Mouse (Mus musculus): Measurements from ENCODE around the gene Zfp579. TPM values are rescaled to one million over a fixed set of nuclear protein-coding genes. Genes with fewer than 3 reads are reported as not detected.

The Zfp579 gene
- total RNA-seq (2012; rRNA removed) (0.42 and 0.54 TPM in 2 replicates), polyA plus RNA-seq (2012; ENCODE audit: insufficient read depth in 1 of 2, insufficient read length in 2 of 2, low read depth in 1 of 2, low replicate concordance in 2 of 2, missing spikeins in 1 of 2) (1 to 10 TPM in 1 of 2 experiments, not detected in 1; 3.6 TPM)

DNA sequence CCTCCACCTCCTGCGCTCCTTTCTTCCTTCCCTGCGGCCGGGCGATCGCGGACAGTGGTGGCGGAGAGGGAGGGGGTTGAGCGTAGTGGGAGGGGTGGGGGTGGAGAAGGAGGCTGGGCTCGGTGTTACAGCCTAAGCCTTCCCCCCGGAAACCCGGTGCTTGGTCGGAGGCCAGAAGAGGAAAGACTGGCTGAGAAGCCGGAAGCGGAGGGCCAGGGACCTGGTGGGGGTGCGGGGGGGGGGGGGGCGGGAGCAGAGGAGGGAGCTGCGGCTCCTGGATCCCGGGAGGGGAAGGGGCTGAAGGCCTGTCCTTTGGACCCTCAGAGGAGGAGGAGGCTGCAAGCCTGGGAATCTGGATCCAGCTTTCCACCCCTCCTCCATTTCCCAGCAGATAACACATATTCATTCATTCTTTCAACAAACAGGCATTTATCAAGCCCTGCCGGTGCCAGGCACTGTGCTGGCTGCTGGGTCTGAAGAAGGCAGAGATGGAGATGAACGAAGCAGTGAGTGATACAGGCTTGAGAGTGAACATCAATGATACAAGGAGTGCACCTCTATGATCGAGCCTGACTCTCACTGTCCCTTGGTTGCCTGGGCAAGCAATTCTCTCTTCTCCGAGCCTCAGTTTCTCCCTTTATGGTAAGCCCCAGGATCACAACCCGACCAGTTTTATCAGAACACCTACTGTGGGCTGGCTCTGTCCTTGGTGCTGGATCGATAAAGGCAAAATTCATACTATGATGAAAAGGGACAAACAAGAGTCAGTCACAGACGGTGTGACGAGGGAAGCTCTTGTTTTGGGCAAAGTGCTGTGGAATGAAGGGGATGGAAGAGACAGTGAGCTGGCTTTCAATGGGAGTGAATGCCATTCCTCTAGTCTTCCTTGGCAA lies at the start of gene Zfp579:
Gene Zfp579, minus strand, starts transcription at position 156 of the 893 bp plus-strand sequence.
- TF ChIP-seq HCFC1 (IDR thresholded peaks at IDR 0.05; ENCODE audit: low read depth, low read length) = peak; percentile 54; the same call in 1 of the 2 replicates
- no peak for TF ChIP-seq ETS1 (IDR thresholded peaks at IDR 0.05; ENCODE audit: low read depth, low read length)
- no peak for TF ChIP-seq SMC3 (IDR thresholded peaks at IDR 0.05; ENCODE audit: low read depth, low read length)
- no peak for TF ChIP-seq E2F4 (IDR thresholded peaks at IDR 0.05; ENCODE audit: borderline replicate concordance, low read depth, low read length)
- no peak for TF ChIP-seq ZNF384 (IDR thresholded peaks at IDR 0.05; ENCODE audit: low read depth, low read length)
- no peak for TF ChIP-seq CHD1 (IDR thresholded peaks at IDR 0.05; ENCODE audit: low read depth, low read length)
- TF ChIP-seq SIN3A (IDR thresholded peaks at IDR 0.05; ENCODE audit: low read length) = peak; percentile 52
- no peak for TF ChIP-seq JUND (IDR thresholded peaks at IDR 0.05; ENCODE audit: low read depth, low read length)
- TF ChIP-seq MXI1 (IDR thresholded peaks at IDR 0.05; ENCODE audit: low read depth, low read length) = no peak
- no peak for TF ChIP-seq TCF12 (IDR thresholded peaks at IDR 0.05; ENCODE audit: low read depth, low read length)
- TF ChIP-seq ZKSCAN1 (IDR thresholded peaks at IDR 0.05; ENCODE audit: low read depth, low read length) = peak; percentile 79; the same call in 1 of the 2 replicates
- no peak for TF ChIP-seq CTCF (IDR thresholded peaks at IDR 0.05 in 2 of 3, conservative IDR thresholded peaks at IDR 0.05 in 1 of 3; ENCODE audit: control insufficient read depth in 1 of 3, insufficient read depth in 1 of 3, low read depth in 2 of 3, low read length in 3 of 3, poor library complexity in 1 of 3, severe bottlenecking in 1 of 3)
- no peak for TF ChIP-seq MYC (IDR thresholded peaks at IDR 0.05; ENCODE audit: low read depth, low read length)
- no peaks in the 10 kb centered on the region for H3K9me3 ChIP-seq (replicated peaks; ENCODE audit: insufficient read depth, low read length)
- peak; percentile 72 for DNase-seq (ENCODE audit: low read depth, low spot score)
- no peaks in the 10 kb centered on the region for H3K36me3 ChIP-seq (ENCODE audit: control insufficient read depth in 1 of 2, insufficient read depth in 2 of 2, low read length in 2 of 2)
- H3K4me3 ChIP-seq (ENCODE audit: control insufficient read depth in 1 of 2, insufficient read depth in 1 of 2, low read depth in 2 of 2, low read length in 2 of 2) = peak within 1 kb of the TSS; percentile 54 to 55
- no peaks in the 10 kb centered on the region; a peak in 1 of 4 replicates for H3K4me1 ChIP-seq (ENCODE audit: control insufficient read depth in 1 of 2, insufficient read depth in 2 of 2, low read length in 2 of 2)
- H3K27me3 ChIP-seq (ENCODE audit: control insufficient read depth in 1 of 2, insufficient read depth in 2 of 2, low read length in 2 of 2) = no peaks in the 10 kb centered on the region
- H3K79me2 ChIP-seq (ENCODE audit: control insufficient read depth, insufficient read depth, low read length, poor library complexity) = no peaks in the 10 kb centered on the region
- no peak within 1 kb of the TSS for H3K27ac ChIP-seq (ENCODE audit: control insufficient read depth, low read depth, low read length)
- H3K9ac ChIP-seq (ENCODE audit: control insufficient read depth, low read depth, low read length, poor library complexity, severe bottlenecking) = peak within 1 kb of the TSS; percentile 59

GRCm38 (mm10) chr7:5044981-5045380 lies 49.0 kb upstream of the Zfp579 start:
- Histone ChIP-seq H3K27me3 (ENCODE audit: control insufficient read depth in 1 of 2, insufficient read depth in 2 of 2, low read length in 2 of 2) (no peaks in the 10 kb centered on the region), H3K4me1 (ENCODE audit: control insufficient read depth in 1 of 2, insufficient read depth in 2 of 2, low read length in 2 of 2) (no peaks in the 10 kb centered on the region), H3K79me2 (ENCODE audit: control insufficient read depth, insufficient read depth, low read length, poor library complexity) (no peaks in the 10 kb centered on the region), H3K36me3 (ENCODE audit: control insufficient read depth in 1 of 2, insufficient read depth in 2 of 2, low read length in 2 of 2) (no peaks in the 10 kb centered on the region), H3K9ac (ENCODE audit: control insufficient read depth, low read depth, low read length, poor library complexity, severe bottlenecking) (no peak overlapping the region), H3K27ac (ENCODE audit: control insufficient read depth, low read depth, low read length) (no peak overlapping the region), H3K4me3 (ENCODE audit: control insufficient read depth in 1 of 2, insufficient read depth in 1 of 2, low read depth in 2 of 2, low read length in 2 of 2) (no peak overlapping the region), H3K9me3 (replicated peaks; ENCODE audit: insufficient read depth, low read length) (no peaks in the 10 kb centered on the region)
- peak; percentile 58 for DNase-seq (ENCODE audit: low read depth, low spot score)
- TF ChIP-seq SIN3A (IDR thresholded peaks at IDR 0.05; ENCODE audit: low read length) (no peak), TCF12 (IDR thresholded peaks at IDR 0.05; ENCODE audit: low read depth, low read length) (peak; percentile 39; the same call in 1 of the 2 replicates), UBTF (IDR thresholded peaks at IDR 0.05; ENCODE audit: borderline replicate concordance, insufficient read depth, low read depth, low read length) (no peak), ZMIZ1 (IDR thresholded peaks at IDR 0.05; ENCODE audit: low read depth, low read length) (no peak), MYB (IDR thresholded peaks at IDR 0.05; ENCODE audit: low read depth, low read length) (no peak), ZNF384 (IDR thresholded peaks at IDR 0.05; ENCODE audit: low read depth, low read length) (no peak), E2F4 (IDR thresholded peaks at IDR 0.05; ENCODE audit: borderline replicate concordance, low read depth, low read length) (no peak), NRF1 (IDR thresholded peaks at IDR 0.05; ENCODE audit: insufficient read depth, low read depth, low read length, poor library complexity, severe bottlenecking) (no peak), ELF1 (IDR thresholded peaks at IDR 0.05; ENCODE audit: low read depth, low read length) (no peak), CHD1 (IDR thresholded peaks at IDR 0.05; ENCODE audit: low read depth, low read length) (no peak), NELFE (IDR thresholded peaks at IDR 0.05; ENCODE audit: low read depth, low read length) (no peak), JUND (IDR thresholded peaks at IDR 0.05; ENCODE audit: low read depth, low read length) (no peak), GATA1 (IDR thresholded peaks at IDR 0.05; ENCODE audit: low read depth, low read length) (no peak), CTCF (IDR thresholded peaks at IDR 0.05 in 2 of 3, conservative IDR thresholded peaks at IDR 0.05 in 1 of 3; ENCODE audit: control insufficient read depth in 1 of 3, insufficient read depth in 1 of 3, low read depth in 2 of 3, low read length in 3 of 3, poor library complexity in 1 of 3, severe bottlenecking in 1 of 3) (no peak), MAFK (IDR thresholded peaks at IDR 0.05; ENCODE audit: borderline replicate concordance, low read depth, low read length) (no peak), MXI1 (IDR thresholded peaks at IDR 0.05; ENCODE audit: low read depth, low read length) (no peak), POLR2A (IDR thresholded peaks at IDR 0.05; ENCODE audit: control insufficient read depth in 1 of 2, insufficient read depth in 1 of 2, low read depth in 1 of 2, low read length in 2 of 2, poor library complexity in 1 of 2) (no peak), ZKSCAN1 (IDR thresholded peaks at IDR 0.05; ENCODE audit: low read depth, low read length) (no peak), RAD21 (IDR thresholded peaks at IDR 0.05; ENCODE audit: low read depth, low read length) (no peak), POLR2AphosphoS2 (IDR thresholded peaks at IDR 0.05; ENCODE audit: low read length) (no peak), USF2 (IDR thresholded peaks at IDR 0.05; ENCODE audit: borderline replicate concordance in 1 of 2, insufficient read depth in 1 of 2, low read depth in 1 of 2, low read length in 2 of 2) (no peak), KAT2A (conservative IDR thresholded peaks at IDR 0.05; ENCODE audit: low read depth, low read length) (no peak)

All from MEL (cell line).